Mouse (Mus musculus): Measurements from ENCODE around the gene Ago3. TPM values are rescaled to one million over a fixed set of nuclear protein-coding genes. Genes with fewer than 3 reads are reported as not detected.

The Ago3 gene
- polyA plus RNA-seq (2012; rRNA removed), result 1.3 TPM in 2 replicates

GRCm38 (mm10) chr4:126429347-126430079, at the start of gene Ago3:
Gene Ago3, minus strand, starts transcription at chr4:126429556.

GRCm38 (mm10) chr4:126468285-126468901, 39.0 kb upstream of the Ago3 start, which contains the start of gene Ago1:
Gene Ago1, minus strand, starts transcription at chr4:126468583.

GRCm38 (mm10) chr4:126325281-126325861, 104.0 kb downstream of the Ago3 start, which contains the start of gene Tekt2:
Gene Tekt2, minus strand, starts transcription at chr4:126325688.

GRCm38 (mm10) chr4:126321111-126321853, 108.1 kb downstream of the Ago3 start, which contains the start of gene Adprhl2:
Gene Adprhl2, minus strand, starts transcription at chr4:126321703.

GRCm38 (mm10) chr4:126286492-126286891, 142.9 kb downstream of the Ago3 start, which contains the start of gene Col8a2:
Gene Col8a2, plus strand, starts transcription at chr4:126286793.

Other genes with a start within 250 kb of the Ago3 start
- gene Thrap3, start 226.8 kb downstream of the Ago3 start, polyA plus RNA-seq (2012; rRNA removed), result 67.4 and 69.5 TPM in 2 replicates
- 10.1 and 11.0 TPM in 2 replicates for gene Map7d1, start 173.2 kb downstream of the Ago3 start, polyA plus RNA-seq (2012; rRNA removed)
- gene Trappc3, start 167.2 kb downstream of the Ago3 start, polyA plus RNA-seq (2012; rRNA removed), result 23.1 and 26.0 TPM in 2 replicates
- gene Col8a2, start 142.8 kb downstream of the Ago3 start, polyA plus RNA-seq (2012; rRNA removed), result 0.21 and 0.51 TPM in 2 replicates
- 14.3 and 15.6 TPM in 2 replicates for gene Adprhl2, start 107.9 kb downstream of the Ago3 start, polyA plus RNA-seq (2012; rRNA removed)
- gene Tekt2, start 103.9 kb downstream of the Ago3 start, polyA plus RNA-seq (2012; rRNA removed), result 0.70 and 0.89 TPM in 2 replicates
- gene Ago1, start 39.0 kb upstream of the Ago3 start, polyA plus RNA-seq (2012; rRNA removed), result 3.2 and 4.3 TPM in 2 replicates
- 0.14 and 0.20 TPM in 2 replicates for gene Ago4, start 103.9 kb upstream of the Ago3 start, polyA plus RNA-seq (2012; rRNA removed)
- gene Clspn, start 127.4 kb upstream of the Ago3 start, polyA plus RNA-seq (2012; rRNA removed), result 31.1 and 33.5 TPM in 2 replicates
- gene 5730409E04Rik, start 180.3 kb upstream of the Ago3 start, polyA plus RNA-seq (2012; rRNA removed), result 0.52 and 0.54 TPM in 2 replicates
- 130 and 146 TPM in 2 replicates for gene Psmb2, start 248.1 kb upstream of the Ago3 start, polyA plus RNA-seq (2012; rRNA removed)

All from liver, embryonic 14 days (tissue).